Mouse (Mus musculus): ENCODE measurements around the gene Olfr1156. TPM values are rescaled to one million over a fixed set of nuclear protein-coding genes. Genes with fewer than 3 reads are reported as not detected.

The Olfr1156 gene
- polyA plus RNA-seq (2014; fragmentation: Illumina TruSeq; extraction: RNeasy Lipid Tissue Mini Kit (QIAGEN cat#74804); ENCODE audit: low replicate concordance): not detected

DNA sequence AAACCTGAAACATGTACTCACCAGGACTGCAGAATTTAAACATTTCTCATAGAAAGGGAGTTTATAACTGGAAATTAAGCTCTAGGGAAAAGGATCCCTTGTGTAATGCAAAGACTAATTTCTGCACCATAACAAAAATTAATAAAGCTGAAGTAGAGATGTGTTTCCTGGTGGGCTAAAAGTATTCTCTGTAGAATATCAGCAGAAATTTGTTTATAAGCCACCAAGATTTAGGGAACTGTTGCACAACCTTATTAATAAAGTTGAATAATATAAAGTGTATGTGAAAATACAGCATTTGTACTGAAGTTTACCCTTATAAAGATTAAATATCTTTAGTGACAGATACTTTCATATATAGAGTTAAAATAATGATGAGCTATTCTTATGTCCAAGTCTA is at the start of gene Olfr1156:
Olfr1156 (minus strand) TSS at position 101 of the 400 bp plus-strand sequence.

DNA sequence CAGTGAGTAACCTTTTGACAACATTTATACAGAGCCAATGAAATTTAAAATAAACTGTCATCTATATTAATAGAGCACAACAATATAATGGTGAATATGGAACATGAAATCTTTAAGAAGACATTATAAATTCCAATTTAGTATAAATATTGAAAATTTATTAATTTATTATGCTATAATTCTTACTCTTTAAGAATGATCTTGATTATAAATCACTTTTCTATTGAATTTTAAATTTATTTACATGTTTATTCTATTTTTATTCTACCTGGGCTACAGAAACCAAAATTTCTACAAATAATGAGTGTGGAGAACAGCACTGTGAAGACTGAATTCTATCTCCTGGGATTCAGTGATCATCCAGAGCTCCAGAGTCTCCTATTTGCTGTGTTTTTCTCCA is 36.9 kb upstream of the Olfr1156 start, which contains the start of gene Olfr1158:
Olfr1158 (plus strand) TSS at position 301 of the 400 bp plus-strand sequence.

DNA sequence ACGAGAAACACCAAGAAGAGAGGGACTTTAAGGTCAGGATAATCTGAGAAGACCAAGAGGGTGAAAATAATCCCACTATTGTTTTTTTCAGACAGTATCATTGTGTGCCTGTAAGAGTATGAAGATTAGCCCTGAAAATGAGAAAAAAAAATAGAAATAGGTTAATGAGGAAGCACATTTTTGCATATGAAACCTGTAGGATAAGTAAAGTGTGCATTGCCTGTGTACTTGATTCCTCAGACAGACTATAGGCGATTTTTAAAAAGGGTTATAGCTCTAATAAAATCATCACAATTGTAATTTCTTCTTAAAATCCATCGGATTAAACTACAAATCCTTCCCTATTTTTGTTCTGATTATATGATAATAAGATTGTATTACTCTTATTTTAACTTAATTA is 21.7 kb upstream of the Olfr1156 start, which contains the start of gene Olfr74:
Olfr74 (minus strand) TSS at position 101 of the 400 bp plus-strand sequence.

DNA sequence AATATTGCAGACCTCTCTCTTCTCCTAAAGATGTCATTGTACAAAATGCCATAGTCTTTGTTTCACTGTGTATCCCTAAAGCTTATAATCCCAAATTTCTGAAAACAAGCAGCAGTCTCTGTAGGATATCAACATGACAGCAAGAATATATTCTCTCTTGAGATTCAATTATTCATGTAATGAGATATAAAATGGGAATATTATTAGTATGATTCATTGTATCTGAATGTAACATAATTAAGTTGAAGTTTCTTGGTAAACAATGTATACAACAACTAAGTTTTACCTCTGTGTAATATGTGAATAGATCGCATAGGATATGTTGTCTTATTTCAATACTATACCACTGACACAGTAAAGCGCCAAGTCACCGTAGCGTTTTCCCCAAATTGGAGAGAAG is 15.3 kb upstream of the Olfr1156 start, which contains the start of gene Olfr1157:
Olfr1157 (minus strand) TSS at position 101 of the 400 bp plus-strand sequence.

DNA sequence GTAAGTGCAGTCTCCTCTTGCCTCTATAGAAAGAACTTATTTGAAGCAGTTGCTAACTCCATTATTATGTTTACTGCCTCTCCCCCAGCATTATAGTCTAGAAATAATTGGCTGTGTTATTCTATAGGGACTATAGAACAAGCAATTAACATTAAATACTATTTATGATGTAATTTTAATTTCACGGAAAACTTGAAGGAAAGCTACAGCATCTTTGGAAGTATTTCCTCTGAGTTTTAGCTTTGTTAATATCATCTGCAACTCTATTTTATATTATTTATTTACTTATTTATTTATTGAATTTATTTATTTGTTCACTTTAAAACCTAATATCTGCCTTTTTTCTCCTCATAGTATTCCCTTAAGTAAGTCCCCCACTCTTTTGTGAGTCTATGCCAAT is 7.9 kb downstream of the Olfr1156 start, which contains the start of gene Olfr1155:
Olfr1155 (minus strand) TSS at position 101 of the 400 bp plus-strand sequence.

DNA sequence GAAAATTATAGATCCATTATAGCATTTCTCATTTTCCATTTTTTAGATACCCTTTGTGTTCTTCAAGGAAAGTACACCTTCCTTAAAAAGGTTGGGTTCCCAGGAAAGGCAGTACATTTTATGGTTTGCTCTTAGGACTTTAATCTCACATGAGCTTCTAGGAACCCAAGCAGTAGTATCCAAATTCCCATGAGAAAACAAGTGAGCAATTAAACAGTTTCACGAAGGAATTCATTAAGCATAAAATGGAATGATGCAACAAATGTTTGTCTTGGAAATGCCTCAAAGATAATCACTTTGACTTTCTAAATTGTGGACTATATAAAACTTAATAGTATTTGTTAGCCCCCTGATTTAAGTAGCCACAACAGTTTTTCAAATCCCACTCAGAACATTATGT is 47.8 kb downstream of the Olfr1156 start, which contains the start of gene Olfr1154:
Olfr1154 (minus strand) TSS at position 101 of the 400 bp plus-strand sequence.

Other genes with a start within 250 kb of the Olfr1156 start
- gene Olfr1137, start 239.9 kb downstream of the Olfr1156 start, polyA plus RNA-seq (2014; fragmentation: Illumina TruSeq; extraction: RNeasy Lipid Tissue Mini Kit (QIAGEN cat#74804); ENCODE audit: low replicate concordance): not detected
- not detected for gene Olfr1138, start 213.1 kb downstream of the Olfr1156 start, polyA plus RNA-seq (2014; fragmentation: Illumina TruSeq; extraction: RNeasy Lipid Tissue Mini Kit (QIAGEN cat#74804); ENCODE audit: low replicate concordance)
- gene Olfr1140, start 209.3 kb downstream of the Olfr1156 start, polyA plus RNA-seq (2014; fragmentation: Illumina TruSeq; extraction: RNeasy Lipid Tissue Mini Kit (QIAGEN cat#74804); ENCODE audit: low replicate concordance): not detected
- not detected for gene Olfr1141, start 199.1 kb downstream of the Olfr1156 start, polyA plus RNA-seq (2014; fragmentation: Illumina TruSeq; extraction: RNeasy Lipid Tissue Mini Kit (QIAGEN cat#74804); ENCODE audit: low replicate concordance)
- not detected for gene Olfr152, start 173.6 kb downstream of the Olfr1156 start, polyA plus RNA-seq (2014; fragmentation: Illumina TruSeq; extraction: RNeasy Lipid Tissue Mini Kit (QIAGEN cat#74804); ENCODE audit: low replicate concordance)
- not detected for gene Olfr1143, start 152.5 kb downstream of the Olfr1156 start, polyA plus RNA-seq (2014; fragmentation: Illumina TruSeq; extraction: RNeasy Lipid Tissue Mini Kit (QIAGEN cat#74804); ENCODE audit: low replicate concordance)
- gene Olfr1145, start 143.3 kb downstream of the Olfr1156 start, polyA plus RNA-seq (2014; fragmentation: Illumina TruSeq; extraction: RNeasy Lipid Tissue Mini Kit (QIAGEN cat#74804); ENCODE audit: low replicate concordance): not detected
- not detected for gene Olfr1148, start 122.6 kb downstream of the Olfr1156 start, polyA plus RNA-seq (2014; fragmentation: Illumina TruSeq; extraction: RNeasy Lipid Tissue Mini Kit (QIAGEN cat#74804); ENCODE audit: low replicate concordance)
- gene Olfr1150-ps1, start 109.1 kb downstream of the Olfr1156 start, polyA plus RNA-seq (2014; fragmentation: Illumina TruSeq; extraction: RNeasy Lipid Tissue Mini Kit (QIAGEN cat#74804); ENCODE audit: low replicate concordance): not detected
- not detected for gene Olfr1151, start 97.2 kb downstream of the Olfr1156 start, polyA plus RNA-seq (2014; fragmentation: Illumina TruSeq; extraction: RNeasy Lipid Tissue Mini Kit (QIAGEN cat#74804); ENCODE audit: low replicate concordance)
- gene Olfr1152, start 86.6 kb downstream of the Olfr1156 start, polyA plus RNA-seq (2014; fragmentation: Illumina TruSeq; extraction: RNeasy Lipid Tissue Mini Kit (QIAGEN cat#74804); ENCODE audit: low replicate concordance): not detected
- not detected for gene Olfr1153, start 58.1 kb downstream of the Olfr1156 start, polyA plus RNA-seq (2014; fragmentation: Illumina TruSeq; extraction: RNeasy Lipid Tissue Mini Kit (QIAGEN cat#74804); ENCODE audit: low replicate concordance)
- gene Olfr1154, start 47.9 kb downstream of the Olfr1156 start, polyA plus RNA-seq (2014; fragmentation: Illumina TruSeq; extraction: RNeasy Lipid Tissue Mini Kit (QIAGEN cat#74804); ENCODE audit: low replicate concordance): not detected
- not detected for gene Olfr1155, start 8.0 kb downstream of the Olfr1156 start, polyA plus RNA-seq (2014; fragmentation: Illumina TruSeq; extraction: RNeasy Lipid Tissue Mini Kit (QIAGEN cat#74804); ENCODE audit: low replicate concordance)
- gene Olfr1157, start 15.2 kb upstream of the Olfr1156 start, polyA plus RNA-seq (2014; fragmentation: Illumina TruSeq; extraction: RNeasy Lipid Tissue Mini Kit (QIAGEN cat#74804); ENCODE audit: low replicate concordance): not detected
- gene Olfr74, start 21.6 kb upstream of the Olfr1156 start, polyA plus RNA-seq (2014; fragmentation: Illumina TruSeq; extraction: RNeasy Lipid Tissue Mini Kit (QIAGEN cat#74804); ENCODE audit: low replicate concordance): not detected
- not detected for gene Olfr1158, start 37.0 kb upstream of the Olfr1156 start, polyA plus RNA-seq (2014; fragmentation: Illumina TruSeq; extraction: RNeasy Lipid Tissue Mini Kit (QIAGEN cat#74804); ENCODE audit: low replicate concordance)
- gene Olfr1160, start 55.2 kb upstream of the Olfr1156 start, polyA plus RNA-seq (2014; fragmentation: Illumina TruSeq; extraction: RNeasy Lipid Tissue Mini Kit (QIAGEN cat#74804); ENCODE audit: low replicate concordance): not detected
- not detected for gene Olfr1161, start 69.7 kb upstream of the Olfr1156 start, polyA plus RNA-seq (2014; fragmentation: Illumina TruSeq; extraction: RNeasy Lipid Tissue Mini Kit (QIAGEN cat#74804); ENCODE audit: low replicate concordance)
- gene Olfr73, start 84.6 kb upstream of the Olfr1156 start, polyA plus RNA-seq (2014; fragmentation: Illumina TruSeq; extraction: RNeasy Lipid Tissue Mini Kit (QIAGEN cat#74804); ENCODE audit: low replicate concordance): not detected
- not detected for gene Olfr1162, start 98.0 kb upstream of the Olfr1156 start, polyA plus RNA-seq (2014; fragmentation: Illumina TruSeq; extraction: RNeasy Lipid Tissue Mini Kit (QIAGEN cat#74804); ENCODE audit: low replicate concordance)
- gene Olfr1163, start 118.7 kb upstream of the Olfr1156 start, polyA plus RNA-seq (2014; fragmentation: Illumina TruSeq; extraction: RNeasy Lipid Tissue Mini Kit (QIAGEN cat#74804); ENCODE audit: low replicate concordance): not detected
- gene Olfr1164, start 140.9 kb upstream of the Olfr1156 start, polyA plus RNA-seq (2014; fragmentation: Illumina TruSeq; extraction: RNeasy Lipid Tissue Mini Kit (QIAGEN cat#74804); ENCODE audit: low replicate concordance): not detected
- gene Olfr1166, start 175.2 kb upstream of the Olfr1156 start, polyA plus RNA-seq (2014; fragmentation: Illumina TruSeq; extraction: RNeasy Lipid Tissue Mini Kit (QIAGEN cat#74804); ENCODE audit: low replicate concordance): not detected
- not detected for gene Olfr1167, start 202.1 kb upstream of the Olfr1156 start, polyA plus RNA-seq (2014; fragmentation: Illumina TruSeq; extraction: RNeasy Lipid Tissue Mini Kit (QIAGEN cat#74804); ENCODE audit: low replicate concordance)
- gene Olfr1168, start 228.8 kb upstream of the Olfr1156 start, polyA plus RNA-seq (2014; fragmentation: Illumina TruSeq; extraction: RNeasy Lipid Tissue Mini Kit (QIAGEN cat#74804); ENCODE audit: low replicate concordance): not detected